Mouse (Mus musculus) intestine, postnatal 0 days (tissue): ENCODE measurements around the gene Diexf. TPM values are rescaled to one million over a fixed set of nuclear protein-coding genes. Genes with fewer than 3 reads are reported as not detected.

ENCODE experiments used
- ATAC-seq: fragments of 200-750 bp; cut with Nextera tagmentation; 2 replicates; pipeline ENCODE4 v1.8.0; 2017; ENCODE audit warnings: mild to moderate bottlenecking, moderate TSS enrichment, moderate library complexity
- H3K27ac ChIP-seq: fragments of 300-500 bp; sonication (generic); 2 replicates; pipeline ENCODE4 v1.5.1; 2014; ENCODE audit warnings: mild to moderate bottlenecking, low read depth, low read length, moderate library complexity
- H3K27me3 ChIP-seq: fragments of 300-500 bp; sonication (generic); replicated peaks from 2 replicates; pipeline ENCODE4 v1.6.1; 2014; ENCODE audit warnings: low read length, mixed read lengths; ENCODE audit not compliant: control insufficient read depth, insufficient read depth
- H3K36me3 ChIP-seq: fragments of 300-500 bp; sonication (generic); 2 replicates; pipeline ENCODE4 v1.6.1; 2014; ENCODE audit warnings: mild to moderate bottlenecking, moderate library complexity; ENCODE audit not compliant: control insufficient read depth, insufficient read depth
- H3K4me1 ChIP-seq: fragments of 300-500 bp; sonication (generic); replicated peaks from 2 replicates; pipeline ENCODE4 v1.6.1; 2014; ENCODE audit warnings: antibody characterized with exemption, low read length, mixed read lengths; ENCODE audit not compliant: control insufficient read depth, insufficient read depth
- H3K4me2 ChIP-seq: fragments of 300-500 bp; sonication (generic); replicated peaks from 2 replicates; pipeline ENCODE4 v1.6.1; 2014; ENCODE audit warnings: low read depth, mild to moderate bottlenecking, moderate library complexity
- H3K4me3 ChIP-seq: fragments of 300-500 bp; sonication (generic); 2 replicates; pipeline ENCODE4 v1.5.1; 2014; ENCODE audit warnings: low read depth, low read length
- H3K9ac ChIP-seq: fragments of 300-500 bp; sonication (generic); 2 replicates; pipeline ENCODE4 v1.6.1; 2014; ENCODE audit warnings: mild to moderate bottlenecking, low read depth, low read length
- H3K9me3 ChIP-seq: fragments of 300-500 bp; sonication (generic); 2 replicates; pipeline ENCODE4 v1.6.1; 2016; ENCODE audit warnings: mixed run types; ENCODE audit not compliant: control insufficient read depth
- CTCF ChIP-seq: sonication (generic); IDR thresholded peaks from 2 replicates; pipeline ENCODE4 v1.5.1; 2016; ENCODE audit warnings: low read depth, mild to moderate bottlenecking, control low read depth, antibody characterized with exemption, moderate library complexity
- WGBS: fragments of 180-500 bp; shearing (Covaris S2); extraction: QIAGEN DNeasy Blood & Tissue Kit; methylation state at CpG from one replicate; pipeline ENCODE4 v1.1.7; 2014; 5-methylcytosine and 5-hydroxymethylcytosine counted together
- polyA plus RNA-seq: library from polyadenylated mRNA; unstranded; fragments of >200 nt; fragmentation: Nextera tagmentation; extraction: Ambion mirVana; gene quantifications from 2 replicates; pipeline ENCODE4 v1.2.1, GENCODE M21; 2015

Gene Diexf
- polyA plus RNA-seq, 1 experiment from 2014 or later = 1.7 TPM

DNA sequence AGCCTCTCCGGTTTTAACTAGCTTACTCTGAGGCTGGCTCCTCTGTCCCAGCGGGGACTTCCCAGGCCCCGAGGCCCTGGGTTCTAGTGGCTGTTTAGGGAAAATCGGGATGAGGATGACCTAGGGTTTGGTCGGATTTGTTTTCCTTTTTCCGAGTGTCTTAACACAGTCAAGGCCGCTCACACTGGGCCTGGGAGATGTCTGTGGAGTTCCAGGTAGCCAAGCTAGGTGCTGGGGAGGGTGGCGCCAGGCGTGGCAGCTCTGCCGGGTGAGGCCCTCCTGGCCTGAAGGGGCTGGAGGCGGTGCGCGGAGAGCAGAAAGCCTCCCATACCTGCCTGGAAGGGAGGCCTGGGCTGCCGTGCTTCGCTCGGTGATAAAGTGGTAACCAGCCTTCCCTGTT is 23.5 kb upstream of the Diexf start:
- peaks cover 3% of the 10 kb centered on the region; the same call in 1 of the 2 replicates for H3K36me3 ChIP-seq
- 38% methylated on average over 16 of the region's 16 CpGs for WGBS
- ATAC-seq = peak; percentile 67
- H3K4me2 ChIP-seq = peak overlapping the region; percentile 70
- TF ChIP-seq CTCF = 0 out of 2 replicates have a peak, but pooled peaks have one; percentile 17
- H3K4me3 ChIP-seq = peak overlapping the region; percentile 63
- no peaks in the 10 kb centered on the region for H3K9me3 ChIP-seq
- H3K9ac ChIP-seq = peak overlapping the region; percentile 64
- H3K27me3 ChIP-seq = no peaks in the 10 kb centered on the region
- H3K4me1 ChIP-seq = peaks cover 16% of the 10 kb centered on the region
- H3K27ac ChIP-seq = peak overlapping the region; percentile 87

DNA sequence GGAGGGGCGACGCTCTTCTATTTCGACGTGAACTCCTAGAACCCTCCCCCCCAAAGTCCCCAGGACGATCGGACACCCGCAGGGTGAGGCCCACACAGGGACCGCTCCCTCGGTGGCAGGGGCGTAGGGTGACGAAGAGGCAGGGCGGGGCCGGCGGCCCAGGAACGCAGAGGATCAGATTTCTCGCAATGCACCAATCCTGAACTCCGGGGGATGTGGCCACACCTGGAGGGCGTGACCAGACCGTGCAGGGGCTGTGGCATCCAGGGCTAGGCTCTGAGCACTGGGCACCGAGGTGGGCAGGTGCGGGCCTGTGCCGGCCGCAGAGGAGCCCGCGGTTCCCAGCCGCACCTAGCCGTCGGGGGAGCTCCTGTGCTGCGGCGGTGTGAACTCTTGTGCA is 22.8 kb upstream of the Diexf start, which contains the start of gene Irf6:
Irf6 (plus strand) TSS at position 240 of the 400 bp plus-strand sequence.
- peak; percentile 95 for ATAC-seq
- peaks cover 16% of the 10 kb centered on the region for H3K4me1 ChIP-seq
- no peaks in the 10 kb centered on the region for H3K27me3 ChIP-seq
- no peaks in the 10 kb centered on the region for H3K36me3 ChIP-seq
- H3K9me3 ChIP-seq = no peaks in the 10 kb centered on the region
- WGBS = 3% methylated on average over 30 of the region's 30 CpGs
- H3K4me3 ChIP-seq = peak within 1 kb of the TSS; percentile 63
- peak within 1 kb of the TSS; percentile 87 for H3K27ac ChIP-seq
- peak within 1 kb of the TSS; percentile 64 for H3K9ac ChIP-seq
- no peak for TF ChIP-seq CTCF
- peak within 1 kb of the TSS; percentile 70 for H3K4me2 ChIP-seq

DNA sequence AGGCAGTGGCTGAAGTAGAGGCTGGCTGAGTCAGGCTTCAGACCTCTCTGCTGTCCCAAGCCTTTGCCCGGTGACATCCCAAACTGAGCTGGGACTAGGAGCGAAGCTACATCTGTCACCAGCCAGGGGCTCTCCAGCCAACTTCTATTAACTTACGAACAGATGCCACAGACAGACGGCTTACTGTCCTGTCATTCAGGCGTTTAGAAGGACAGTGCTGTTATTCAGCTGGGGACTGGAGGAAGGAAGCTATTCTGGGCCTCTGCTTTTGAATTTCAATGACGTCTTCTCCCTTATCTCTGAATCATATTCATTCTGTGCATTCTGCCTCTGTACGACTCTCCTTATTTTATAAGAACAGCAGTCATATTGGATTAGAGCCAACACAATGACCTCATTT is 21.1 kb upstream of the Diexf start:
- Histone ChIP-seq H3K9ac (no peak overlapping the region), H3K4me1 (peaks cover 11% of the 10 kb centered on the region; the same call in 1 of the 2 replicates), H3K9me3 (no peaks in the 10 kb centered on the region), H3K4me3 (no peak overlapping the region), H3K27me3 (no peaks in the 10 kb centered on the region), H3K36me3 (no peaks in the 10 kb centered on the region), H3K4me2 (no peak overlapping the region), H3K27ac (no peak overlapping the region)
- no peak for ATAC-seq
- WGBS = 41% methylated on average over 7 of the region's 7 CpGs
- TF ChIP-seq CTCF = no peak

DNA sequence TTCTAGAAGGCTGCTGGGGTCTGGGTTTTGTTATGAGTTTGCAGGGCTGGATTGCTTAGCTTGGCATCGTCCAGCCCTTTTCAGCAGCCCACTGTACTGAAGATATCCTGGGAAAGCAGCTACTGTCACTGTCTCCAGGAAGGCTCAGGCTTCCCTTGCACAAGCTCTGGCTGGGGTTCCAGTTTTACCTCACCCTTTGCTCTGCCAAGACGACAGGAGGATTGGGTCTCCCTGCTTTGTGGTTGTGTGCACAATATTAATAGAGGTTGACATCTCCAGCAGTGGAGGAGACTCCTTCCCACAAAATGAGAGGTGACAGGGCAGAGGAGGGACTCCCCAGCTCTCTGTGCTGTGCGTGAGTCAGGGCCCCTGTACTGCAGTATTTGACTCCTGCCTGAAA is 19.2 kb upstream of the Diexf start:
- ATAC-seq = no peak
- Histone ChIP-seq H3K4me2 (no peak overlapping the region), H3K4me3 (no peak overlapping the region), H3K36me3 (no peaks in the 10 kb centered on the region), H3K9ac (no peak overlapping the region), H3K4me1 (peaks cover 7% of the 10 kb centered on the region; the same call in 1 of the 2 replicates), H3K27ac (no peak overlapping the region), H3K9me3 (no peaks in the 10 kb centered on the region), H3K27me3 (no peaks in the 10 kb centered on the region)
- TF ChIP-seq CTCF = no peak
- 56% methylated on average over 3 of the region's 3 CpGs for WGBS

DNA sequence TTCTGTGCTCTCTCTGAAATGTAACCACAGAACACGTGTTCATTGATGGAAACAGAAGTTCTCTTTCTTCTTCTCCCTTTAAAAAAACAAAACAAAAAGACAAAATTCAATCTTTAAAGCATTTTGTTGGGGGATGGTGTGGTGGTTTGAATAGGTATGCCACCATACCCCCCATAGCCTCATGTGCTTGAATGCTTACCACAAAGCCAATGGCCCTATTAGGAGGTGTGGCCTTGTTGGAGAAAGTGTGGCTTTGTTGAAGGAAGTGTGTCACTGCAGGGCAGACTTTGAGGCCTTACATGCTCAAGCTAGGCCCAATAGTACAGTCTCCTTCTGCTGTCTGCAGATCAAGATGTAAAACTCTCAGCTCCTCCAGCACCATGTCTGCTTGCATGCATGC is 16.3 kb upstream of the Diexf start:
- Histone ChIP-seq H3K9me3 (no peaks in the 10 kb centered on the region), H3K4me3 (no peak overlapping the region), H3K27ac (no peak overlapping the region), H3K36me3 (no peaks in the 10 kb centered on the region), H3K27me3 (no peaks in the 10 kb centered on the region), H3K9ac (no peak overlapping the region), H3K4me1 (peaks cover 5% of the 10 kb centered on the region; the same call in 1 of the 2 replicates), H3K4me2 (no peak overlapping the region)
- no peak for TF ChIP-seq CTCF
- no peak for ATAC-seq
- 72% methylated on average over 1 of the region's 1 CpGs for WGBS

DNA sequence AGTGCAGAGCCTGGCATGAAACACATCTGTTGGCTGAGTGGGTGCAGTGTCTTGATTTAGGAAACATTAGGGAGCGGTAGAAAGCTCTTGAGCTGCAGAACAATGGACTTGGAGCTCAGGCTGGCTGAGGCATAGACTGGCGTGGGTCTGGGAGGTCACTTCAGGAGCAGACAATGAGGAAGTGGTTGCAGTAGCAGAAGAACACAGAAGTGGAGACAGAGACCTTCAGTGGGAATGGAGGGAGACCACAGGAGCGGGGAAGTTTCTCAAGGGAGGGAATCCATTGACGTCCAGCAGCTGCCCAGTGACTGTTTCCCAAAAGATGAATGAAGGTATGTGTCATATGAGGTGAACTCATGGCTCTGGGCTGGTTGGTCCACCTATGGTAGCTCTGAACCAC is 15.0 kb upstream of the Diexf start:
- Histone ChIP-seq H3K9ac (no peak overlapping the region), H3K4me2 (no peak overlapping the region), H3K4me1 (peaks cover 5% of the 10 kb centered on the region; the same call in 1 of the 2 replicates), H3K4me3 (no peak overlapping the region), H3K27ac (no peak overlapping the region), H3K27me3 (no peaks in the 10 kb centered on the region), H3K9me3 (no peaks in the 10 kb centered on the region), H3K36me3 (no peaks in the 10 kb centered on the region)
- 77% methylated on average over 4 of the region's 4 CpGs for WGBS
- no peak for ATAC-seq
- no peak for TF ChIP-seq CTCF

DNA sequence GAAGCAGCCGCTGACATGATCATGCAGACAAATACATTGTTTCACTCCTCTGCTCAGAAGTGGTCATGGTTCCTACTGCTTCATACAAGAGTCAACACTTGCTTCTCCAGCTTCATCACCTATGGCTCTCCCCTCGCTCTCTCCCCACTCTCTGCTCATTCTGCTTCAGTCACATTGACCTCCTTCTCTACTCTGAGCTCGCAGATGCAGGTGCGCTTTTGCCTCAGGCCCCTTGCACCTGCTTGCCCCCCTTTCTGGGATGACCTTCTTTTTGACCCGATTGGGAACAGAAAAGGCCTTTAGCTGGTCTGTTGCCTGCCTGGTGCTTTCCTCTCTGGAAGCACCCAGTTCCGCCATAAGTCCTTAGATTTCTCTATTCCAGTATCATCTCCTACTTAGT is 14.4 kb upstream of the Diexf start:
- no peak overlapping the region for H3K9ac ChIP-seq
- H3K27me3 ChIP-seq = no peaks in the 10 kb centered on the region
- ATAC-seq = no peak
- H3K4me2 ChIP-seq = no peak overlapping the region
- no peak overlapping the region for H3K27ac ChIP-seq
- no peaks in the 10 kb centered on the region for H3K36me3 ChIP-seq
- no peak for TF ChIP-seq CTCF
- no peak overlapping the region for H3K4me3 ChIP-seq
- WGBS = 92% methylated on average over 6 of the region's 6 CpGs
- H3K9me3 ChIP-seq = no peaks in the 10 kb centered on the region
- H3K4me1 ChIP-seq = no peaks in the 10 kb centered on the region; the same call in 1 of the 2 replicates
